Mouse (Mus musculus) heart, postnatal 10 days (tissue): Measurements from ENCODE around the gene Tcf19. TPM values are rescaled to one million over a fixed set of nuclear protein-coding genes. Genes with fewer than 3 reads are reported as not detected.
A peak's percentile ranks its signal among the peaks of the same experiment; 100 is the strongest.

Experiments
- DNase-seq, 2 experiments: peaks; one replicate each; pipeline ENCODE4 v3.0.0; 2021
- intact Hi-C: fragments of 180-260 bp; cut with DNase I; formaldehyde crosslinking; loops from one replicate; pipeline ENCODE4 v1.15.1; 2025
- total RNA-seq, 2 experiments: library from RNA; stranded (reverse); gene quantifications; 2 replicates each; pipeline ENCODE4 v1.2.3; 2021

The Tcf19 gene
- total RNA-seq, result 10 to 100 TPM; 17.5 to 17.9 TPM

GRCm38 (mm10) chr17:35516652-35517500, at the start of gene Tcf19, which contains the start of gene Cchcr1:
Tcf19 (minus strand) TSS chr17:35516824.
Cchcr1 (plus strand) TSS chr17:35517100.
- intact Hi-C loops, result no loop called here
- peak; percentile 97 for DNase-seq

GRCm38 (mm10) chr17:35558216-35558615, 41.6 kb upstream of the Tcf19 start:
- intact Hi-C loops, result no loop called here
- no peak for DNase-seq

- DNase-seq, result no peak
- intact Hi-C loops, result no loop called here
These were observed 40.7 kb upstream of the Tcf19 start for GRCm38 (mm10) chr17:35557351-35557750.

- DNase-seq, result peak; percentile 42 to 68
- intact Hi-C loops, result no loop called here
These were observed 40.2 kb upstream of the Tcf19 start for GRCm38 (mm10) chr17:35556812-35557211.

- DNase-seq, result no peak
- intact Hi-C loops, result no loop called here
These were observed 39.7 kb upstream of the Tcf19 start for GRCm38 (mm10) chr17:35556186-35556765.

GRCm38 (mm10) chr17:35554761-35555397, 38.3 kb upstream of the Tcf19 start:
- intact Hi-C loops, result no loop called here
- no peak for DNase-seq

- DNase-seq, result no peak
- intact Hi-C loops, result no loop called here
These were observed 37.7 kb upstream of the Tcf19 start for GRCm38 (mm10) chr17:35554321-35554720.

- DNase-seq, result no peak
- intact Hi-C loops, result no loop called here
These were observed 35.3 kb upstream of the Tcf19 start, which contains the start of gene Cdsn for GRCm38 (mm10) chr17:35551881-35552414. Cdsn (plus strand) TSS chr17:35552128.

GRCm38 (mm10) chr17:35550871-35551270, 34.2 kb upstream of the Tcf19 start:
- DNase-seq, result no peak

GRCm38 (mm10) chr17:35550143-35550494, 33.5 kb upstream of the Tcf19 start:
- intact Hi-C loops, result no loop called here
- no peak for DNase-seq

More at GRCm38 (mm10) chr17:35550871-35551270, 34.2 kb upstream of the Tcf19 start:
- intact Hi-C loops, result no loop called here

GRCm38 (mm10) chr17:35549437-35550142, 33.0 kb upstream of the Tcf19 start:
- intact Hi-C loops, result no loop called here
- peak; percentile 91 to 92 for DNase-seq

GRCm38 (mm10) chr17:35548636-35549035, 32.0 kb upstream of the Tcf19 start:
- no peak for DNase-seq
- intact Hi-C loops, result no loop called here

GRCm38 (mm10) chr17:35547465-35547864, 30.8 kb upstream of the Tcf19 start:
- no peak for DNase-seq
- intact Hi-C loops, result no loop called here

- peak; percentile 61 to 76 for DNase-seq
- intact Hi-C loops, result loop anchor here (2.0 kb wide), 1 partner anchor 34 kb away; no protein-coding TSS in a partner anchor
These were observed 28.1 kb upstream of the Tcf19 start for GRCm38 (mm10) chr17:35544680-35545079.

- no peak for DNase-seq
- intact Hi-C loops, result loop anchor here (2.0 kb wide), 1 partner anchor 35 kb away; no protein-coding TSS in a partner anchor
These were observed 27.4 kb upstream of the Tcf19 start for GRCm38 (mm10) chr17:35544001-35544400.

GRCm38 (mm10) chr17:35543412-35543861, 26.8 kb upstream of the Tcf19 start:
- peak in 1 of 2 experiments; percentile 22 for DNase-seq

GRCm38 (mm10) chr17:35542761-35543411, 26.3 kb upstream of the Tcf19 start:
- DNase-seq, result no peak
- intact Hi-C loops, result no loop called here

More at GRCm38 (mm10) chr17:35543412-35543861, 26.8 kb upstream of the Tcf19 start:
- intact Hi-C loops, result no loop called here

- intact Hi-C loops, result no loop called here
- DNase-seq, result no peak
These were observed 22.9 kb upstream of the Tcf19 start for GRCm38 (mm10) chr17:35539540-35539939.

GRCm38 (mm10) chr17:35538476-35538875, 21.9 kb upstream of the Tcf19 start:
- DNase-seq, result no peak
- intact Hi-C loops, result no loop called here

GRCm38 (mm10) chr17:35537421-35537820, 20.8 kb upstream of the Tcf19 start:
- DNase-seq, result no peak
- intact Hi-C loops, result no loop called here
